Mouse (Mus musculus) liver, embryonic 14.5 days (tissue): Measurements from ENCODE around the gene Srrd. TPM values are rescaled to one million over a fixed set of nuclear protein-coding genes. Genes with fewer than 3 reads are reported as not detected.

Experiments
- ATAC-seq: fragments of 200-750 bp; cut with Nextera tagmentation; 2 replicates; pipeline ENCODE4 v1.8.0; 2017; ENCODE audit warnings: moderate number of reproducible peaks, mild to moderate bottlenecking, moderate library complexity; ENCODE audit not compliant: insufficient read depth
- DNase-seq, 3 experiments: peaks; one replicate each; pipeline ENCODE4 v3.0.0-alpha.2; 2012 to 2013; ENCODE audit warnings: low read depth in 3 of 3, low spot score in 3 of 3
- H3K27ac ChIP-seq: fragments of 300-500 bp; sonication (generic); 2 replicates; pipeline ENCODE4 v1.5.1; 2014; ENCODE audit warnings: moderate library complexity, mild to moderate bottlenecking, control low read depth, inconsistent platforms
- H3K27me3 ChIP-seq: fragments of 300-500 bp; sonication (generic); 2 replicates; pipeline ENCODE4 v1.6.1; 2014; ENCODE audit warnings: mild to moderate bottlenecking, low read length, moderate library complexity; ENCODE audit not compliant: control insufficient read depth, insufficient read depth
- H3K36me3 ChIP-seq: fragments of 300-500 bp; sonication (generic); replicated peaks from 2 replicates; pipeline ENCODE4 v1.6.1; 2014; ENCODE audit warnings: low read depth; ENCODE audit not compliant: control insufficient read depth, insufficient read depth
- H3K4me1 ChIP-seq, 2 experiments: fragments of 200-500 bp in 1 of 2; fragments of 300-500 bp in 1 of 2; sonication (generic) in 1 of 2; replicated peaks; 2 replicates each; pipeline ENCODE4 v1.6.1; 2012 to 2014; ENCODE audit warnings: antibody characterized with exemption in 1 of 2, inconsistent platforms in 1 of 2, low read length in 1 of 2; ENCODE audit not compliant: control insufficient read depth in 2 of 2, insufficient read depth in 2 of 2
- H3K4me2 ChIP-seq: fragments of 300-500 bp; sonication (generic); 2 replicates; pipeline ENCODE4 v1.6.1; 2014; ENCODE audit warnings: low read depth, mild to moderate bottlenecking, control low read depth, moderate library complexity
- H3K4me3 ChIP-seq, 2 experiments: fragments of 200-500 bp in 1 of 2; fragments of 300-500 bp in 1 of 2; sonication (generic) in 1 of 2; 2 replicates each; pipeline ENCODE4 v1.5.1; 2012 to 2014; ENCODE audit warnings: low read depth in 2 of 2, low read length in 2 of 2, mild to moderate bottlenecking in 2 of 2, control low read depth in 1 of 2, inconsistent platforms in 1 of 2, moderate library complexity in 1 of 2; ENCODE audit not compliant: insufficient read depth in 1 of 2
- H3K9ac ChIP-seq: fragments of 300-500 bp; sonication (generic); replicated peaks from 2 replicates; pipeline ENCODE4 v1.6.1; 2014; ENCODE audit warnings: mild to moderate bottlenecking, control low read depth, moderate library complexity
- H3K9me3 ChIP-seq: fragments of 300-500 bp; sonication (generic); 2 replicates; pipeline ENCODE4 v1.6.1; 2016; ENCODE audit warnings: low read length, mixed read lengths; ENCODE audit not compliant: control insufficient read depth
- CTCF ChIP-seq: IDR thresholded peaks from 2 replicates; pipeline ENCODE4 v1.5.1; 2016; ENCODE audit warnings: antibody characterized with exemption, low read depth, control low read depth
- EP300 ChIP-seq: IDR thresholded peaks from 2 replicates; pipeline ENCODE4 v1.6.1; 2016; ENCODE audit warnings: antibody characterized with exemption, low read depth
- WGBS: fragments of 180-500 bp; shearing (Covaris S2); extraction: QIAGEN DNeasy Blood & Tissue Kit; methylation state at CpG from one replicate; pipeline ENCODE4 v1.1.7; 2014; ENCODE audit not compliant: insufficient replicate concordance; 5-methylcytosine and 5-hydroxymethylcytosine counted together
- polyA plus RNA-seq, 2 experiments: library from polyadenylated mRNA; depleted of rRNA in 1 of 2; stranded (reverse) in 1 of 2; unstranded in 1 of 2; fragments of >200 nt; fragmentation: Nextera tagmentation in 1 of 2; extraction: Ambion mirVana in 1 of 2; gene quantifications; 2 replicates each; pipeline versions ENCODE4 v1.2.1 to v1.2.3; 2012 to 2014

Gene Srrd
- polyA plus RNA-seq, 2 experiments: 13.3 to 16.0 TPM

GRCm38 (mm10) chr5:112305842-112306241, 37.0 kb downstream of the Srrd start:
- Histone ChIP-seq H3K4me3 (no peak overlapping the region), H3K36me3 (peaks cover 15% of the 10 kb centered on the region), H3K9me3 (no peaks in the 10 kb centered on the region), H3K4me2 (no peak overlapping the region), H3K9ac (no peak overlapping the region), H3K4me1 (peaks cover 0 to 5% of the 10 kb centered on the region in 2 experiments; a peak in 1 of 4 replicates), H3K27ac (no peak overlapping the region), H3K27me3 (no peaks in the 10 kb centered on the region)
- TF ChIP-seq EP300 (no peak), CTCF (no peak)
- WGBS: 90% methylated on average over 5 of the region's 5 CpGs
- DNase-seq (no peak), ATAC-seq (no peak)

- H3K9ac ChIP-seq: no peak overlapping the region
- no peak overlapping the region for H3K4me3 ChIP-seq
- H3K27me3 ChIP-seq: no peaks in the 10 kb centered on the region
- DNase-seq (peak in 1 of 3 experiments; percentile 20), ATAC-seq (peak; percentile 81)
- TF ChIP-seq EP300 (no peak), CTCF (no peak)
- 72% methylated on average over 5 of the region's 5 CpGs for WGBS
- no peak overlapping the region for H3K27ac ChIP-seq
- H3K4me1 ChIP-seq: peaks cover 3 to 29% of the 10 kb centered on the region in 2 experiments
- H3K36me3 ChIP-seq: no peaks in the 10 kb centered on the region
- H3K9me3 ChIP-seq: no peaks in the 10 kb centered on the region
- H3K4me2 ChIP-seq: no peak overlapping the region
These were observed 40.5 kb downstream of the Srrd start for GRCm38 (mm10) chr5:112302310-112302709.

GRCm38 (mm10) chr5:112301694-112302093, 41.1 kb downstream of the Srrd start:
- ATAC-seq: no peak
- Histone ChIP-seq H3K4me2 (no peak overlapping the region), H3K27ac (no peak overlapping the region; the same call in 1 of the 2 replicates), H3K9me3 (no peaks in the 10 kb centered on the region), H3K4me3 (no peak overlapping the region), H3K9ac (no peak overlapping the region), H3K27me3 (no peaks in the 10 kb centered on the region), H3K36me3 (no peaks in the 10 kb centered on the region), H3K4me1 (peaks cover 7 to 36% of the 10 kb centered on the region in 2 experiments)
- 63% methylated on average over 4 of the region's 4 CpGs for WGBS
- peak; percentile 34; the same call in 1 of the 2 replicates for TF ChIP-seq CTCF
- TF ChIP-seq EP300: no peak
- DNase-seq: no peak

- Histone ChIP-seq H3K36me3 (no peaks in the 10 kb centered on the region), H3K4me1 (peaks cover 7 to 43% of the 10 kb centered on the region in 2 experiments), H3K4me3 (no peak overlapping the region), H3K27me3 (no peaks in the 10 kb centered on the region), H3K27ac (no peak overlapping the region), H3K4me2 (no peak overlapping the region), H3K9me3 (no peaks in the 10 kb centered on the region), H3K9ac (no peak overlapping the region)
- ATAC-seq: no peak
- TF ChIP-seq CTCF: no peak
- TF ChIP-seq EP300: no peak
- 80% methylated on average over 6 of the region's 6 CpGs for WGBS
- DNase-seq: no peak
These were observed 42.0 kb downstream of the Srrd start for GRCm38 (mm10) chr5:112300721-112301308.

- no peaks in the 10 kb centered on the region for H3K9me3 ChIP-seq
- ATAC-seq (no peak), DNase-seq (no peak)
- peaks cover 10 to 50% of the 10 kb centered on the region in 2 experiments for H3K4me1 ChIP-seq
- 79% methylated on average over 2 of the region's 2 CpGs for WGBS
- no peak overlapping the region for H3K4me3 ChIP-seq
- no peaks in the 10 kb centered on the region for H3K36me3 ChIP-seq
- no peak overlapping the region for H3K4me2 ChIP-seq
- TF ChIP-seq EP300 (no peak), CTCF (no peak)
- H3K27me3 ChIP-seq: no peaks in the 10 kb centered on the region
- no peak overlapping the region for H3K9ac ChIP-seq
- no peak overlapping the region for H3K27ac ChIP-seq
These were observed 42.7 kb downstream of the Srrd start for GRCm38 (mm10) chr5:112300112-112300511.
